Mouse (Mus musculus) retina, postnatal 7 days (tissue): ENCODE data around the gene Rps27rt.
"Not testable (repeated sequence)": the region's sequence is repeated elsewhere in the genome, so short reads cannot be mapped to it uniquely, and the experiment has no call there.

Experiments
- DNase-seq: peaks from one replicate; pipeline ENCODE4 v3.0.0-alpha.2; 2012; ENCODE audit warnings: low read depth, low spot score

Rps27rt gene

DNA sequence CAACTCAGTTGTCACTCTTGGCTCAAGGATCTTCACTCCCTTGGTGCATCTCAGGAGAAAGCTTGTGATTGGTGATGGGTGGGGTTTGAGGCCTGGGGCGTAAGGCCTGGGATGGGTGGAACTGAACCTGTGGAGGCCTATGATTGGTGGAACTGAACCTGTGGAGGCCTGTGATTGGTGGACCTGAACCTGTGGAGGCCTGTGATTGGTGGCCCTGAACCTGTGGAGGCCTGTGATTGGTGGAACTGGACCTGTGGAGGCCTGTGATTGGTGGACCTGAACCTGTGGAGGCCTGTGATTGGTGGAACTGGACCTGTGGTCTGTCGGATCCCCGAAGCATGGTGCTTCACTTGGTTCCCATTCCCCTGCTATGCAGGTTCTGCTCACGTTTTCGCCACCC is 3.2 kb upstream of the Rps27rt start:
- no peak for DNase-seq

DNA sequence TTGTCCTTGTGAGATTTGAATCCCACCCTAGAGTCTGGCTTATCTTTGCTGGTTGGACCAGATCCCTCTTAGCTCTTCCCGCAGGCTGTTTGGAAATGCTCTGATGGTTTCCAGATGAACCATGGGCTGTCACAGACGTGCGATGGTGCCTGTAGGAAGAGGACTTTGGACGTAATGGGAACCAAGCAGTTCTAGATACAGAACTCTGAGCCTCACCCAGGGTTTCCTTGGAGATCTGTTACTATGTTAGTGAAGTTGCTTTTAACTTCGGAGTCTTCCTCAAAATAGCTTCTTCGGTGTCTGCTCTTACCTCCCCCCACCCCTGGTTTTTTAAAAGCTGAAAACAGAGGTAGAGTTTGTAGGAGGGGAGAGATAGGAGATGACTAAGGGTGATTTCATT is 2.6 kb downstream of the Rps27rt start:
- no peak for DNase-seq

DNA sequence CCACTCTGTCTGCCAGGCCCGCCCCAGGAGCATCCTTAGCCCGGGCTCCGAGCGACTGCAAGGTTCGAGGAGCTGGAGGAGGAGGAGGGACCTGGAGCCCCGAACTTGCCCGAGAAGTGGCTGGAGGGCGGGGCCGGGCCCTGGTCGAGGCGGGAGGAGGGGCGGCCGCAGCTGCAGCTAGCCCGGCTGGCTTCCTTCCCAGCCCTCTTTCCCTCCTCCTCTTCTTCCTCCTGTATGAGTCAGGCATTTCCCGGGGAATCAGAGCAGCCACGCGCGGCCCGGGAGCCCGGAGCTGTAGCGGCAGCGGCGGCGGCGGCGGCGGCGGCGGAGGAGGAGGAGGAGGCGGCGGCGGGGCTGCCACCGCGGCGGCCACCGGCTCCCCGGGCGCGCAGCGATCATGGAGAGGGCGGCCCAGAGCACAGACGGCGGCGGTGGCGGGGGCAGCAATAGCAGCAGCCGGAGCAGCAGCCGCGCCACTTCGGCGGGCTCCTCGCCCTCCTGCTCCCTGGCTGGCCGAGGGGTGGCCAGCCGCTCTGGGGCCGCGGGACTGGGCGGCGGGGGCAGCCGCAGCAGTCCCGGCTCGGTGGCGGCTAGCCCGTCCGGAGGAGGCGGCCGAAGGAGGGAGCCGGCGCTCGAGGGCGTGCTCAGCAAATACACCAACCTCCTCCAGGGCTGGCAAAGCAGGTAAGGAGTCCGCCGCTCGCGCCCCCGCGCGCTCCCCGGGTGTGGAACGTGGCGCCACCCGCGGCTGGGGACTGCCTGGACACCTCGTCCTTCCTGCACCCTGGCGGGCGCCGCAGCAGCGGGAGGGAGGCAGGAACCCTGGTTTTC is 4.0 kb downstream of the Rps27rt start, which contains the start of gene Osbpl10:
Gene Osbpl10 (plus strand): TSS at position 289 of the 831 bp plus-strand sequence.
- peak; percentile 37 for DNase-seq

DNA sequence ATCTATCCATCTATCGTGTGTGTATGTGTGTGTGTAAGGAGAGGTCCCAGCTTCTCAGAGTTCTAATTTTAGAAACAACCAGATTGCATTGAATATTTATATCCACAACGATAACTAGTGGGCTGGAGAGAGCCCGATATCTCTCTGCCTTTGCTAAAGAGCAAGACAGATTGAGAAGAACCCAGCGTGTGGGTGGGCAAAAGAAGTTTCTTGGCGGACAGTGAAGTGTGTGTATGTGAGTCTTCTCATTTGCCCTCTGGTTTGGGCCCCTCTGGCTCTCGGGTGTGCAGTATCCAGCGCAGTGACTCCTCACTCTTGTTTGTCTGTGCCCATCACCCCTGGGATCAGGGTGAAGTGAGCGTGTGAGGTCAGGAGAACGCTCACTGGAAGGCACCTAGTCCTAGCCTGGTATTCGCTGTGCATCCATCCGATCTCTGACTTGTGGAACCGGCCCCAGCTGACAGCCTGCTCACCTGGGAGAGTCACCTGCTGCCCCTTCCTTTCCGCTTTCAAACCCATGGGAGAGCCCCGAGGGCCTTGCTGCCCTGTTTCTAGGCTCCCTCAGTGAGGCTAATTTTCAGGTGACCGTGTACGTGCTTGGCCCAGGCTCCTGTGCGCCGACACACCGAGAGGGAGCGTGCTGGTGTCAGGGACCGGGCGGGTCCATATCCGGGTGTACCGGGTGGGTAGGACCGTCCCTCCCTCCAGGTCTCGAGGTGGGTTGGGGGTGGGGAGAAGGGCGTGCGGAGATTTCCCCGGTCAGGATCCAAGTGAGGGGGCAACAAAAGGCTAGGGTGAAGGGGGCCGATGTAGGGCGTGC is 4.9 kb downstream of the Rps27rt start:
- DNase-seq: no peak

- DNase-seq: not testable (repeated sequence)
Observed at GRCm38 (mm10) chr9:114966286-114966685, 16.3 kb downstream of the Rps27rt start.

- DNase-seq: no peak
Observed at GRCm38 (mm10) chr9:114964093-114964492, 18.4 kb downstream of the Rps27rt start.

- no peak for DNase-seq
Observed at GRCm38 (mm10) chr9:114960844-114961243, 21.7 kb downstream of the Rps27rt start.

GRCm38 (mm10) chr9:114960043-114960789 is 22.3 kb downstream of the Rps27rt start:
- no peak for DNase-seq

DNA sequence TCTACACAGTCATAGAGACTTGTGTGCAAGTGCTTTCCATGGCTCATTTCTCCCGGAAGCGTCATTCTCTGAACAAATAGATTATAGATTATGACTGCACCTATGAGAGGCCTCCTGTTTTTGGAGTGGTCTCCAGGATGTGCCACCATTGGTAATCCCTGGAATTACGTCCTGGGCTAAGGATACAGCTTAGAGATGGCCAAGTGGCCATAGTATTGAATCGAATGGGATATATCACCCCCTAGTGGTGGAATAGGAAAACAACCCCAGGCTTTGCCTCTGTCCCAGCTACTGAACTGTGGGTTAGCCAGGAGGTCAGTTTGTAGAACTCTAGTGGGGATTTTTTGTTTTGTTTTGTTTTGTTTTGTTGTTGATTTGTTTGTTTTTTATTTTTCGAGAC is 25.6 kb downstream of the Rps27rt start:
- DNase-seq: peak; percentile 56

GRCm38 (mm10) chr9:114955340-114955739 is 27.2 kb downstream of the Rps27rt start:
- no peak for DNase-seq

DNA sequence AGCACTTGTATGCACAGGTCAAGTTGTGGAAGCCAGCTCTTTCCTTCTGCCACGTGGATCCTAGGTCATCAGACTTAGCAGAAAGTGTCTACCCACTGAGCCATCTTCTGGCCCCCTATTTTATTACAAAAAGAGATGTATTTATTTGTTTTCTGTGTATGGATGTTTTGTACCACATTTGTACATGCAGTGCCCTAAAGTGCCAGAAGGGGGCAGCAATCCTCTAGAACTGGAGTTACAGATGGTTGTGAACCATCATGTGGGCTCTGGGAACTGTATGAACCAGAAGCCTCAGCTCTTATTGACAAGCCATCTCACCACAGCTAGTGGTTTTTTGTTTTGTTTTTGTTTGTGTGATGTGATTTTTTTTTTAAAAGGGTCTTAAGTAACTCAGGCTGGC is 29.7 kb downstream of the Rps27rt start:
- no peak for DNase-seq

DNA sequence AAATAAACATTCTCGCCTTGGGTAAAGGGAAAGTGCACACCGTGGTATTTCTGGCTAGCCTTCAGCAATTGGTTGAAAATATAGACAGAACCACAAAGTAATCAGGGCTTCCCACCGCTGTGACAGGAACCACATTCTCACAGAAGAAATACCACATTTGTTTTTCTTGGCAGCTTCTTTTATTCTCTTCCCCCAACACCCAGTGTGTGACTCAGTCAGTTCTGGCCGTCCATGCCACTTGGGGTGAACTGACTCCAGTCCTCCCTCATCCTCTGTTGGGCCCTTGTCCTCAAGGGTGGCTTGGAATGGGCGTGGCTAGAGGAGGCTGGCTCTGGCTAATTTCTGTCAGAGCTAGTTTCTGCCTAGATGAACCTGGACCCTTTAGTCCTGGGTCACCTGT is 34.1 kb downstream of the Rps27rt start:
- DNase-seq: no peak

DNA sequence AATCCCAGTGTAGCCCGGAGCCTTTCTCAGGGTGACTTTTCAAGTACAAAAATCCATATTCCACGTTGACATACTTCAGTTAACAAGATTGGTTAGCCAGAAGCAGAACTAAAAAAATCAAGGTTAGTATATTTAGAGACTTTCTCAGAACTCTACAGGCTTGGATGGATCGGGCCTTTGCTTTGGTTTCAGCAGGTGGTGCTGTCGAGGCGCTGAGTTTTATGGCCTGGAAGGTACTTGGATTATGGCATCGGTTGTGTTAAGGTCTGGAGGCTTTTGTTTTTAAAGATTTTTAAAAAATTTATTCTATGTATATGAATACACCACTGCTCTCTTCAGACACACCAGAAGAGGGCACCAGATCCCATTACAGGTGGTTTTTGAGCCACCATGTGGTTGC is 37.0 kb downstream of the Rps27rt start:
- no peak for DNase-seq

GRCm38 (mm10) chr9:114944642-114945041 is 37.9 kb downstream of the Rps27rt start:
- DNase-seq: no peak

GRCm38 (mm10) chr9:114936687-114937086 is 45.9 kb downstream of the Rps27rt start:
- no peak for DNase-seq

DNA sequence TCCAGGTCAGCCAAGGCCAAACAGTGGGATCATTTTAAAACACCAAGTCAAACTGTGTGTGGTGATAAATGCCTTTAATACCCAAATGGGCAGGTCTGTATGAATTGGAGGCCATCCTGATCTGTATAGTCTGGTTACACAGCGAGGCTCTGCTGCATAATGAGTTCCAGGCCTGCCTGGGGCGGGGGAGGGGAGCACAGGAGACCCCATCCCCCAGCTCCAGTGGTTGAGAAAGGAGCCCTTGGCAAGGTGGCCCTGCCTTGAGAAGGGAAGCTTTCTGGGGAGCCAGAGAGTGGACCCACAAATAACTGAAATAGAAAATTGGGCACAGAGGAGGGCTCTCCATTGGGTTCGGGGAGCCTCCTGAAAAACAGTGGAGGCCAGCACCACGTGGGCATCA is 47.2 kb downstream of the Rps27rt start:
- no peak for DNase-seq

DNA sequence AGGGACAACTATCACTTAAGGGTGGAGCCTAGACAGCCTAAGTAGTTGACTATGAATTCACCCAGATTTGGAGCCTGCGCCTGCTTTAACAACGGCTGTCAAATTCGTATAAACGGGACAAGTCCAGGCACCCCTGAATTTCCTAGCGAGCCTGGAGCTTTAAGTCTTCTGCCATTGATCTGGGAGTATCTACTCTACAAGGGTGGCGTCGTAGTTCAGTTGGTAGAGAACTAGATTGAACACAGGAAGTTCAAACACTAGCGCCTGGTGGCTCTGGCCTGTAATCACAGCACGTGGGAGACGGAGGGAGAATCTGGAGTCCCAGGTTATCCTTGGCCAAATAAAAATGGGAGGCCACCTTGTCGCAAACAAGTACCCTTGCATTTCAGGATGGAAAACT is 48.3 kb downstream of the Rps27rt start:
- DNase-seq: no peak

DNA sequence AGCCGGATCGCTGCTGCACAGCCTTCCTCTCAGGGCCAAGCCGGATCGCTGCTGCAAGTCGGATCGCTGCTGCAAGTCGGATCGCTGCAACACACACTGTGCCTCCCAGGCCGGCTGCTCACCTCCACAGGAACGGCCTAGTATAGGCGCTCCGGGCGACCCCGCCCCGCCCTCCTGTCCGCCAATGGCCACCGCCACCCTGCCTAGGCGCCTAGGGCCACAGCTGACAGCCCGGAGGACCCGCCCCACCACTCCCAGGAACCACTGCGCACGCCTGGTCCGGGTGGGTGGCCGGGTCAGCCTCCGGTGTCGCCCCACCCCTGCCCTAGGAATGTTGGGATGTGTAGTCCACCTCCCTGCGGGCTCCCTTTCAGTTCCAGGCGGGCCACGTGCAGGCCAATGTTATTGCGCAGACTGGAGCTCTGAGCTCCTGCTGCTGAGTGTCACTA is 48.8 kb downstream of the Rps27rt start, which contains the start of gene Gpd1l:
Gene Gpd1l (minus strand): TSS at position 265 of the 449 bp plus-strand sequence.
- peak; percentile 73 for DNase-seq

DNA sequence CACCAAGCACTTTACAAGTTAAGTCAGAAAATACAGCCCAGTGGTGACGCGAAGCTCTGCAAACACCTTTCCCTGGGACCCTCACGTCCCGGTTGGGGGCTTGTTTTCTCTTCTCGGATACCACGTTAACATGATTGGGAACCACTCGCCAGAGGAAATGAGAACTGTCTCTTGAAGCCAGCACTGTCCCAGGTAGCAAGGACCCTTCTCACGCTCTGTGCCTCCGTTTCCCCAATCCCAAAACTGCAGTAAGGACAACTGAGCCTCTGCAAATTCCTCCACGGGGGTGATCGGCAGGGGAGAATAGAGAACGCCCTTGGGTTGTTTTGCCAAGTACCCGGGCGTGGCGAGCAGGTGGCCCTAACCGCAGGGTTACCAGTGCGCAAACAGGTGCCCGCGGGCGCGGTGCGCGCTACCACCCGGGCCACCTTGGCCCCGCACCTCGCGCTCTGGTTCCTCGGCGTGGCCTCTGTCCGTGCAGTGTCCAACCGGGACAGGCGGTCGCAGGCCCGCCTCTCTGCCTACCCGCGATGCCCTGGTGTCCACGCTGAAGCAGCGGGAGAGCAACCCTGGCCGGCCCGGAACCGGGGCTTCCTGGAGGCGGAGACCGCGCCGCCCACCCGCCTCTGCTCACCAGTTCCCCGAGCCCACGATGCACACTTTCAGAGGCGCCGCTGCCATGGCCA is 49.4 kb downstream of the Rps27rt start:
- DNase-seq: no peak

GRCm38 (mm10) chr9:114932607-114933006 is 49.9 kb downstream of the Rps27rt start:
- no peak for DNase-seq
